21 mouse cellular contexts compared by ENCODE assay signal in genomic region chr19:4147022-4147405, GRCm38 (mm10). TPM values are rescaled to one million over a fixed set of nuclear protein-coding genes. Genes with fewer than 3 reads are reported as not detected.
DNase-seq lines count a peak whose midpoint lies in the region; ATAC-seq and TF ChIP-seq lines count a peak whose summit lies in the region.
"Had no signal": no experiment of that assay in that cellular context is flagged by ENCODE, and none has a peak within 500 bp of the region (broad histone marks: within the 10 kb centered on the region; RNA-seq: fewer than 3 reads in every experiment).

No protein-coding gene starts in this region.

- no peak for TF ChIP-seq CTCF in intestine, postnatal 0 days (IDR thresholded peaks at IDR 0.05; ENCODE audit: low read depth)

- no peak overlapping the region for H3K27ac ChIP-seq in intestine, postnatal 0 days (ENCODE audit: low read depth, low read length)
- H3K27ac ChIP-seq: hindbrain, embryonic 14.5 days; neural tube, embryonic 12.5 days had no signal

- no peaks in the 10 kb centered on the region for H3K9me3 ChIP-seq in intestine, postnatal 0 days (ENCODE audit: control insufficient read depth)
- H3K9me3 ChIP-seq: neural tube, embryonic 12.5 days had no signal

- no peak overlapping the region for H3K9ac ChIP-seq in intestine, postnatal 0 days (ENCODE audit: low read depth, low read length)
- H3K9ac ChIP-seq: neural tube, embryonic 12.5 days had no signal

- intact Hi-C loops in heart, postnatal 10 days (cut with DNase I), result loop anchor here (2.0 to 5.0 kb wide), 2 partner anchors 16 to 130 kb away; no protein-coding TSS in a partner anchor

- H3K4me2 ChIP-seq in intestine, postnatal 0 days (replicated peaks; ENCODE audit: low read depth), result no peak overlapping the region
- H3K4me2 ChIP-seq: neural tube, embryonic 12.5 days had no signal

- peak; percentile 96 for DNase-seq in heart, adult 11 months
- no peak for DNase-seq in heart, postnatal 10 days
- DNase-seq in lung, postnatal 36 days, result peak; percentile 50
- no peak for DNase-seq in lung, postnatal 10 days
- DNase-seq in fat pad, adult 2 months (ENCODE audit: extremely low read depth, low read depth, low spot score), result peak; percentile 69
- no peak for DNase-seq in MN1 (ENCODE audit: low spot score)
- DNase-seq: adrenal gland, postnatal 25 days; embryo, embryonic 11 days; kidney, postnatal 36 days; lung, adult 2 months; thymus, adult 18-20 months had no signal

- H3K4me1 ChIP-seq in intestine, postnatal 0 days (replicated peaks; ENCODE audit: control insufficient read depth, insufficient read depth, low read length), result peaks cover 9% of the 10 kb centered on the region; the same call in 1 of the 2 replicates

- ATAC-seq in intestine, postnatal 0 days, result no peak
- ATAC-seq: forebrain, embryonic 16.5 days; intestine, embryonic 16.5 days had no signal

- H3K27me3 ChIP-seq in intestine, postnatal 0 days (replicated peaks; ENCODE audit: control insufficient read depth, insufficient read depth, low read length), result no peaks in the 10 kb centered on the region
- H3K27me3 ChIP-seq: neural tube, embryonic 12.5 days had no signal

- WGBS in intestine, postnatal 0 days, result 74% methylated on average over 3 of the region's 3 CpGs

- no peak overlapping the region for H3K4me3 ChIP-seq in intestine, postnatal 0 days (ENCODE audit: low read depth, low read length)
- H3K4me3 ChIP-seq: neural tube, embryonic 12.5 days had no signal

- peaks cover 21% of the 10 kb centered on the region for H3K36me3 ChIP-seq in intestine, postnatal 0 days (ENCODE audit: control insufficient read depth, insufficient read depth)

RNA-seq across cellular contexts. Expression of gene Coro1b, which starts 1.4 kb away (rescaled TPM):
- total RNA-seq in heart, postnatal 10 days (2021), result 10 to 100 TPM; 87.2 to 90.7 TPM
- polyA plus RNA-seq in intestine, postnatal 0 days (2015; fragmentation: Nextera tagmentation; extraction: Ambion mirVana), result 237 and 239 TPM in 2 replicates

RNA-seq across cellular contexts. Expression of gene Cabp4, which starts 3.2 kb away (rescaled TPM):
- not detected for total RNA-seq in heart, postnatal 10 days (2021)
- polyA plus RNA-seq in intestine, postnatal 0 days (2015; fragmentation: Nextera tagmentation; extraction: Ambion mirVana), result 0.33 TPM in 2 replicates
- total RNA-seq: gastrocnemius, postnatal 4 days; midbrain, postnatal 0 days had no signal
- polyA plus RNA-seq: heart, embryonic 16.5 days; lung, adult 2 months had no signal

RNA-seq across cellular contexts. Expression of gene Ptprcap, which starts 6.4 kb away (rescaled TPM):
- total RNA-seq in heart, postnatal 10 days (2021), result 1 to 10 TPM; 1.6 to 2.2 TPM
- 2.7 and 3.4 TPM in 2 replicates for polyA plus RNA-seq in intestine, postnatal 0 days (2015; fragmentation: Nextera tagmentation; extraction: Ambion mirVana)
- polyA plus RNA-seq: forebrain, embryonic 16.5 days had no signal

RNA-seq across cellular contexts. Expression of gene Gpr152, which starts 7.4 kb away (rescaled TPM):
- not detected for total RNA-seq in heart, postnatal 10 days (2021)
- not detected in 2 replicates for polyA plus RNA-seq in intestine, postnatal 0 days (2015; fragmentation: Nextera tagmentation; extraction: Ambion mirVana)
- total RNA-seq: gastrocnemius, postnatal 4 days; megakaryocyte-erythroid progenitor cell, adult 5-6 weeks; MEL had no signal
- polyA plus RNA-seq: forebrain, embryonic 16.5 days; heart, embryonic 16.5 days; hindbrain, embryonic 14.5 days; midbrain, postnatal 0 days; neural tube, embryonic 12.5 days had no signal

RNA-seq across cellular contexts. Expression of gene Rps6kb2, which starts 16.1 kb away (rescaled TPM):
- total RNA-seq in heart, postnatal 10 days (2021), result 10 to 100 TPM; 22.4 to 24.3 TPM
- polyA plus RNA-seq in intestine, postnatal 0 days (2015; fragmentation: Nextera tagmentation; extraction: Ambion mirVana), result 33.9 and 35.1 TPM in 2 replicates

Comparison
In these comparisons a context has a peak if more than half of its experiments do, and no peak if none do; other contexts are left out.
1. DNase-seq: peak in heart, adult 11 months (single experiment), lung, postnatal 36 days (single experiment) and fat pad, adult 2 months (single experiment); none in heart, postnatal 10 days (0 of 2), lung, postnatal 10 days (single experiment) and MN1 (single experiment).